Mouse (Mus musculus): Measurements from ENCODE around the gene Krt81.

- TF ChIP-seq USF1 (IDR thresholded peaks at IDR 0.05; ENCODE audit: low read depth) (no peak), CTCF (IDR thresholded peaks at IDR 0.05; ENCODE audit: control insufficient read depth, insufficient read depth, insufficient read length) (peak; percentile 50), MYOG (IDR thresholded peaks at IDR 0.05; ENCODE audit: control insufficient read depth, extremely low read depth, insufficient read length) (no peak), MAX (IDR thresholded peaks at IDR 0.05) (no peak), FOSL1 (IDR thresholded peaks at IDR 0.05; ENCODE audit: insufficient read depth, low read length, poor library complexity, severe bottlenecking) (no peak)
Measured at GRCm38 (mm10) chr15:101497181-101497580, 33.6 kb upstream of the Krt81 start.
